Mouse (Mus musculus) layer of hippocampus, adult 2 months (tissue): ENCODE data around the gene Pdzph1. TPM values are rescaled to one million over a fixed set of nuclear protein-coding genes. Genes with fewer than 3 reads are reported as not detected.

Experiments
- DNase-seq, 2 experiments: peaks; one replicate each; pipeline ENCODE4 v3.0.0; 2022; ENCODE audit warnings: low spot score in 2 of 2
- H3K27ac ChIP-seq: fragments of 200-600 bp; 2 replicates; pipeline ENCODE4 v1.8.1; 2022
- H3K4me3 ChIP-seq: fragments of 200-600 bp; 2 replicates; pipeline ENCODE4 v1.8.1; 2022; ENCODE audit warnings: mild to moderate bottlenecking
- CTCF ChIP-seq: fragments of 200-600 bp; conservative IDR thresholded peaks from 2 replicates; pipeline ENCODE4 v1.8.1; 2022; ENCODE audit warnings: antibody characterized with exemption, mild to moderate bottlenecking, moderate library complexity
- total RNA-seq, 2 experiments: library from RNA; stranded (reverse); gene quantifications; 2 replicates each; pipeline ENCODE4 v1.2.3; 2021

Gene Pdzph1
- total RNA-seq, 2 experiments from 2014 or later: 2.1 to 2.3 TPM

DNA sequence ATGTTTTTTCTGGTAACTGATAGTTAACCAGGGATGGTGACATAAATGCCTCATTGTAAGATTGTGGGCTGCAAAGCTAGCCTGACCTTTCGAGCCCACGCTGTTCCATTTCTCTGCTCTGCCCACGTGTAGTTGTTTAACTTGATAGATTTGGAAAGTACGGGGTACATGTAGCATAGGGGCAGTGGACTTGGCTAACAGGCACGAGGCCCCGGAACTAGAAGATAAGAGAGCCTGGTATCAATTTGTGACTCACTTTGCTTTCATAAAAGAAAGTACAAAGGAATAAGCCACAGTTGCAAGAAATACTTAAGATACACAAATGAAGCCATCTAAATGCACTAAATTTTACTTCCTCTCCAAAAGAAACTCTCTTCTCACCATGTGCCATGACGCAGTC lies 79.6 kb downstream of the Pdzph1 start:
- no peak for DNase-seq
- H3K27ac ChIP-seq: no peak overlapping the region
- no peak overlapping the region for H3K4me3 ChIP-seq
- TF ChIP-seq CTCF: no peak

GRCm38 (mm10) chr17:58909061-58909661 lies 82.0 kb downstream of the Pdzph1 start:
- Histone ChIP-seq H3K27ac (no peak overlapping the region), H3K4me3 (no peak overlapping the region)
- peak; percentile 86 for TF ChIP-seq CTCF
- peak; percentile 16 to 73 for DNase-seq

DNA sequence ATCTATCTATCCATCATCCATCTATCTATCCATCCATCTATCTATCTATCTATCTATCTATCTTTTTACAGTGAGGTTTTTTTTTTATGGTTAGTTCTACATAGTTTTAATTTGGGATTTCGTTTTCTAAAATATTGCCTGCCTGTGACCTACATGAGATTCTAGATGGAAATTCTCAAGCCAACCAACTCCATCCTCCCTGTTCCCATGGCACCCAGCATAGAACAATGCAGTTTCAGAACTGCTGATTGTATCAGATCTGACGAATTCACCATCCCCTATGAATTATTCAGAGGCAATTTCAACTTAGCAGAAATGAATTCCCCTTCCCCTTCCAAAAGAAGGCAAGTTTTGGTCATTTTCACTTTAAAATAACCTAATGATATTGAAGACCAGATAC lies 85.2 kb downstream of the Pdzph1 start:
- no peak for TF ChIP-seq CTCF
- H3K27ac ChIP-seq: no peak overlapping the region
- no peak for DNase-seq
- no peak overlapping the region for H3K4me3 ChIP-seq

DNA sequence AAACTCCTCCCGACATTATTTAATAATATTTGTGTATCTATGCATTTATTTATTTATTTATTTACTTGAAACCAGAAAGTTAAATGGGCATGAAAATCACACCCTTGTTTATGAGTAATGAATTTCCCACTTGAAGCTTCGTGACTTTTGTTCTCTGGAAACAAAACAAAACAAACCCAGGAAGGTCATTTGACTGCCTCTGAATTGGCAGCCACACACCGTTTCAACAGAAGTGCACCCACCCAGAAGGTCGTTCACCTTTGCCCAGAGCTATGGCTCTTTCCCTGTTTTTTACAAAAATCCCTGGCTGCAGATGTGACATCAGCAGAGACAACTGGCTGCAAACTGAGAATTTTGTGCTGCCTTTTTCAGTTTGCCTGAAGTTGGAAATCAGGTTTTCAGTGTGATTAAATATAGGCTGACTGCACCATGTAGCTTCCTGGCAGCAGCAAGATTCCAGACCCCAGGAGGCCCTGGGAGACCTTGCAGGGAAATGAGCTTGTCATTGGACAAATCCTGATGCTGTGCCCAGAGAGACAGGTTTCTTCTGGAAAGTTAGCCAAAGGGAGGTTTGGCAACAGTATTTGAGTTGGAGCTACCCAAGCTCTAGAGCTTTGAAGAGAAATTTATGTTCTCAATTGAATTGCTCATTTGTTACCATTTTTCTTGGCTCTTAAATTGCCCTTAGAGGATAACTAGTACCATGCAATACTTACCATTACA lies 99.5 kb downstream of the Pdzph1 start:
- no peak overlapping the region for H3K4me3 ChIP-seq
- TF ChIP-seq CTCF: no peak

GRCm38 (mm10) chr17:58889905-58890645 lies 101.1 kb downstream of the Pdzph1 start:
- Histone ChIP-seq H3K27ac (no peak overlapping the region), H3K4me3 (no peak overlapping the region)
- no peak for TF ChIP-seq CTCF
- no peak for DNase-seq

More for the DNA sequence above, 99.5 kb downstream of the Pdzph1 start:
- H3K27ac ChIP-seq: no peak overlapping the region
- DNase-seq: no peak

DNA sequence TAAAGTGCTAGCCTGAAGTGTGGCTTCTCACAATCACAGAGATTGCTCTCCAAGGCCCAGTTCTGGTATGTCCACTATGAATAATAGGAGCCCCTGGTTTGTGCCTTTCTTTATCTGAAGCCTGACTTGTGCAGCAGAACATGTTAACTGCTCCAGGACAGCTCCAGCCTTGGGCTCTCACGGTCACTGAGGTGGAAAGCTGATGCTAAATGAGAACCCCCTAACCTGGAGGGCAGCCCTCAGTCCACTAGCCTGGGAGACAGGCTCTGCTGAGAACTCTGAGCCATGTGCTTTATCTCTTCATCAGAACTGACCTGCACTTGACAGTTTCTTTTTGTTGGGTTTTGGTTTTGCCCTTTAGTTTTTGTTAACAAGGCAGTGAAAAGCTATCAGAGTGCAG lies 106.8 kb downstream of the Pdzph1 start:
- Histone ChIP-seq H3K27ac (no peak overlapping the region), H3K4me3 (no peak overlapping the region)
- DNase-seq: no peak
- no peak for TF ChIP-seq CTCF

DNA sequence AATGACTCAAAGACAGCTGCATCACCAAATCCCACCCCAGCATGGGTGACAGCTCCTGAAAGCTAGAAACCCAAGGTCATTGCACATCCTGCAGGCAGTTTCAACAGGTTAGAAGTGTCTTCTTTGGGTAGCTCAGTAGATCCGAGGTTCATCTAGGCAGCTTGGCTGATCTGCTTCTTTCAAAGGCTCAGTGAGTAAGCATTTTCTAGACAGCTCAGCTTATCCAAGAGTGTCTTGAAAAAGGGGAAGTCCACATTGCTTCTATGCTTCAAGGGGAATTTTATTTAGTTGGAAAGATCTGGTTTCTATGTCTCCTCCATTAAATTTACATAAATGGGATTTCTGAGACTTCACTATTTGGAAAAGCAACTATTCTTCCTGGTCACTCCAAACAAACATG lies 117.8 kb downstream of the Pdzph1 start:
- TF ChIP-seq CTCF: no peak
- Histone ChIP-seq H3K27ac (no peak overlapping the region), H3K4me3 (no peak overlapping the region)
- no peak for DNase-seq

GRCm38 (mm10) chr17:58870795-58871194 lies 120.4 kb downstream of the Pdzph1 start:
- no peak overlapping the region for H3K27ac ChIP-seq
- peak; percentile 82 for TF ChIP-seq CTCF
- no peak overlapping the region for H3K4me3 ChIP-seq
- peak in 1 of 2 experiments; percentile 2 for DNase-seq

Other genes starting within 250 kb of the Pdzph1 start
- gene Nudt12, start 22.0 kb upstream of the Pdzph1 start, total RNA-seq: 10 to 100 TPM; 10.8 to 13.3 TPM